Mouse (Mus musculus) cerebellum, adult 11 months (tissue): ENCODE measurements around the gene Nckap5l.

Experiments used
- DNase-seq: peaks from one replicate; pipeline ENCODE4 v3.0.0; 2022

The Nckap5l gene

DNA sequence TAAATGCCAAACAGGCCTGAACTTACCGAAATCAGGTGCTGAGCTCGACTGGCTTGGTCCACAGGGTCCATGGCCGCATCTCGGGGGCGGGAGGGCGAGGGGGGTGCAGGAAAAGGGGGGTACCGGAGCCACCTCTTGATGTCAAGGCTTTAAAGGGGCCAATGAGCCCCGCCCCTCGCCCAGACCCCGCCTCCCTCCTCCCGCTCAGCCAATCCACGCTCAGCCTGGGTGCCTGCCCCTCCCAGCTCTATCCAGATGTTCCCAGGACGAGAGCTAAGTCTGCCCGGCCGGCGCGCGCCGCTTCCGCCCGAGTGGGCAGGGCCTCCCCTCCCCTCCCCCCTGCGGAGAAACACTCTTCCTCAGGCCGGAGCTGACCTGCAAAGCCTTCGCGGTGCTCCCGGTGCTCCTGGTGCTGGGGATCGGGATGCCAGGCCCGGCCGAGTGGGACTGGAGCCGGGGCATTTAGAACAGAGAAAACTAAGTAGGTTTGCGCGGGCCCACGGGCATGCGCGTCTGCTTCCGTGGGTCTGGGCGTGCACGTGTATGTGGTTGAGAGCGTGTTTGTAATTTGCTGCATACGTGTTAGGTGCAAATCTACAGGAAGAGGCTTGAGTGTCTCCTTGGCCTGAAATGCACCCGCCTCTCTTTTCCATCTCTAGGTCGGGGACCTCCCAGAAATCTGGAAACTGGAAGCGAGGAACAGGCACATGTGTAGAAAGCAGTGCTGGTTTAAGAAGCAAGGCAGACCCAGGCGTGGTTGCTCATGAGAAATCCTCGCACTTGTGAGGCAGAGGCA, at the start of gene Nckap5l:
TSS of gene Nckap5l (minus strand) at position 143 of the 796 bp plus-strand sequence.
- peak; percentile 81 for DNase-seq

DNA sequence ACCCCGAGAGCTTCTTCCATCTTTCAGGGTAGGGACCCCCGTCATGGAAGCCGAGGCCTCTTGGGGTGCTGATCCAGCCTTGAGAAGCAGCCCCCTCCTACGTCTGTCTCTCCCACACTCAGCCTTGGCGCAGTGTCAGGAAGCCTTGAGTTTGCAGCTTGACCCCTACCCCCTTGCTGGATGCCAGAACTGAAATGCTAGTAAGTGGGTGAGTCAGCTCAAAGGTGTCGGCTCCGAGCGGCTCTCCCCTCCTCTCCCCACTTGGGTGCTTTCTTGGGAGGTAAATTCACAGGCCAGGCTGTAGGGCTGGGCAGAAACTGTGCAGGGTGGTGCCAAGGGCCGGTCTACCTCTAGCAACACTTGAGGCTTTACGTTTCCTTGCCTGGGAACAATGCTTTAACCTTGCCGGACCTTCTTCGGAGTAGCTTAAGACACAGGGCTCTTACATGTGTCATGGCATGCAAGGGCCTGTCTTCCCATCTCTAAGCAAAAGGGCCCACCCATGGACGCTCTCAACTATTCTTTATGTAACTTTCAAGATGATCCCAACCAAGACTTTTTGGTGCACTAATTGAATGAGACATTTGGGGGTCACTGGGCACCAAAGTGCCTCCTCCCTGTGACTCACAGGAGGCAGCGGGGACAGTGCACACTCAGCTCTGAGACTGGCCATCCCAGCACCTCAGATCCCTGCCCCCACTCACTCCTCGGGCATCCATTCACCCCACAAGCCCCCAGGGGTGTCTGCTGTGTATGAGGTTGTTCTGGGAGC, 48.0 kb upstream of the Nckap5l start:
- DNase-seq = peak; percentile 13

DNA sequence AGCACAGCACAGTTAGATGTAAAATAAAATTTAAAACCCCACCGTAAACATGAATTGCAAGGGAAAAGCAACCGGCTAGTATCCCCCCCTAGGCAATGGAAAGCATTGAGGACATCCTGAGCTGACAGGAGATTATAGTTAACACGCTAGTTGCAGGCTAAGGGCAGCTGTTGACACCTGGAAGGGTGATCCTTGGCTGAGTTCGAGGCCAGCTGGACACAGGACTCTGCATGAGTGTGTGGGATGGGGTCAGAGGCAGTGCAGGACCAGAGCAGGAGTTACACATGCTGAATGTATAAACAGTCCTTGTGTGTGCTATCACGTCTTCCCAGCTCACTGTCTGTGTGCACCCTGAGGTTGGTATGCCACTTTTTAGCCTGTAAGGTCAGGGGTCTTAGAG, 45.7 kb upstream of the Nckap5l start:
- peak; percentile 5 for DNase-seq

DNA sequence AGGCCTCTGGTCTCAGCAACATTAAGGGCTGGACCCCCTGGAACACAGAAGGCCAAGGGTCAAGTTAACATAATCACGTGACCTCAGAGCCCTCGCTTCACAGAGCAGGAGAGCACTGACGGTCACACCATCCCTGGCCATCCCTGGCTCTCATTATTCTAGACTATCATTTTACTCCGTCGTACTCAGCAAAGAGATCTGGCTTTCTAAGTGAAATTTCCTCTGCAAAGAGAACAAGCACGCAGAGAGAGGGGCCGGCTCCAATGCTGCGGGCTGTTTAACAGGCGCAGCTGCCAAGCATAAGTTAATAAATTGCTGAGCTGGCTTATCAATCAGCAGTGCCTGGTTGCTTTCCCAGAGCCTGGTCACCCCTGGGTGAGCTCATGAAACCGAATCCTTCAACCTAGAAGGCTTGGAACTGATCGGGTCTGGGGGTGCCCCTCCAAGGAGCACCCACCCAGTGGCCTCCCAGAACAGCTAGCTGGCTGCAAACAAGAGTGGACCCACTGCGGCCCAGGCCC, 44.8 kb upstream of the Nckap5l start:
- DNase-seq = peak; percentile 22

DNA sequence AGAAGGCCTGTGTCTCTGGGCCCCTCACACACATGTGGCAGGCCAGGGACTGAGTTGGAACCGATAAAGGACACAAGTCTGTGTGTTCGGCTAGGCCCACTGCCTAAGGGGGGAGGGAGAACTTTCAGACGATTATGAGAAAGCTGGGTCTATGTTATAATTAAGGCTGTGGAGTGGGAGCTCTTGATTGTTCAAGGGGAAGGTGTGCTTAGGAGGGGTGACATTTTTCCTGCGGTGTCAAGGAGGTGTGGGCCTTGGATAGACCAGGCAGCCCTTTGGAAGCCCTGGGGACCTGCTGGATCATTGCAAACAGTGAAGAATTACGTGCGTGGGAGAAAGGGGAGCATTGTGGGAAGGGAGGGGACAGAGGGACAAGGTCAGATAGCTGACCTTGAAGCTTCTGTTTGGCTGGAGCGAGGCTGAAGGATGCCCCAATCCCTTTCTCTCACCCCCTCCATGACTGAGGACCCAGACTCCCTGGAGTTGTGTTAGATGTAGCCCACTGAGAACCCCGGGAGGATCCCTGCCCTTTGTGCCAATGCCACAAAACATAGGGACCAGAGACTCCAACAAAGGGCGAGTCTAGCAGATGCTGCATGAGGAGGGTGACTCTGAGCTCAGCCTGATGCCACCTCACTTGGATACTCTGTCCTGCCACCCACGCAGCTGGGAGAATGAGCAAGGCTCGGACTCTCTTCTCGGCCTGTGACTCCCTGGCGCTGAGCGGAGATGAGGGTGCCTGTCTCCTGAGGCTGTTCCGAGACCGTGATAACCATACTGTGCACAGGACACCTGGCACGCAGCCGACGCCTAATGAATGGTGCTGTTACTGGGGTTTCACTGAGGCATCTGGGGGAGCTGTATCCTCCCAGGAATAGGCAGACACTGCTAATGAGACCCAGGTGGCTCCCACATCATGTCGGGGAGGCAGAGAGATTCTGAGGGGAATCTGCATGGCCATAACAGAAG, 44.0 kb upstream of the Nckap5l start:
- DNase-seq = peak; percentile 48

DNA sequence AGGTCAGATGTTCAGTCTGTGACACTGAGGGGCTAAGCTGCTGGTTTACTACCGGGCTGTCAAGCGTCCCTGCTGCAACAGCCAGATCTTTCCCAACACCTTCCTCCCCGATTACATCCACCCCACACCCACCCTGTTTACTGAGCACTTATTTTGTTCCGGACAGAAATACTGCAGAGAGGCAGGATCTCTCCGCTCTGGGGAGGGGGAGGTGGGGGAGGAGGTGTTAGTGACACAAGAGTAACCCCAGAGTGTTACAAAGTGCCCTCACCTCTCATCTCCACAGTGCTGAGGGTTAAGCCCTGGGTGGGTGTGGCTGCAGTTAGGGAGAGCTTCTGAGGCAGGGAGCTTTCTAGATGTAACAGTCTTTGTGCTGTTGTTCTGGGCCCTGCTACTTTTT, 42.8 kb upstream of the Nckap5l start:
- DNase-seq = peak; percentile 22

DNA sequence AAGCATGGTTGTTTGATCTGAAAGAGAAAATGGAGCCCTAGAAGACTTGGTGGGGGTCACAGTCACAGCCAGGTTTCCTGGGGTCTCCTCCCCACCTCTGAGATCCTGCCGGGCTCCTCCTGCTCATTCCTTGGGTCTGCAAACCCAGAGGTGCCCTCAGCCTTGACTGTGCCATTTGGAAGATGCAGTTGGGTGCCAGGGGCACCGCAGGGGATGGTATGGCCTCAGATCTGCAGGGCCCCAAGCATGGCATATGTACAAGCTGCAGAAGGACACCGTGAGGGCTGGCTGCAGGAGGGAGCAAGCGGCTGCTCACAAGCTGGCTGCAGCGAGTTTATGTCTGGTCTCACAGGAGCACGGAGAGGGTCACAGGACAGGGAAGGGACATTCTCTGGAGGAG, 42.2 kb upstream of the Nckap5l start:
- DNase-seq = peak; percentile 46

DNA sequence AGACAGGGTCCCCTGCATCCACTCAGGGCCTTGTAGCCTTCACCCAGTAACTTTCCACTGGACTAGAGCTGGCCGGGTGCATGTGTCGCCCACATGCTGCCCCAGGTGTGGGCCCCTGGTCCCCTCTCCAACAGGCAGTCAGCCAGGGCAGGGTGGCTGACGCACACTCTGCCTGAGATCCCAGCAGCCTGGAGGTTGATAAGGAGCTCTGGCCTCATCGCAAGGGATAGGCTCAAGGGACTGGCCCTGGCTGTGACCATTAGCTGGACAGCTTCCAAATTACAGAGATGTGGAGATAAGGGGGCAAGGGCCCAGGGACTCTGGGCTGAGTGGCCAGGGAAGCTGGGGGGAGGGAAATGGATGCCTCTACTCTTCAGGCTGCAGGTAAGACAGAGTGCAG, 41.2 kb upstream of the Nckap5l start:
- peak; percentile 44 for DNase-seq

DNA sequence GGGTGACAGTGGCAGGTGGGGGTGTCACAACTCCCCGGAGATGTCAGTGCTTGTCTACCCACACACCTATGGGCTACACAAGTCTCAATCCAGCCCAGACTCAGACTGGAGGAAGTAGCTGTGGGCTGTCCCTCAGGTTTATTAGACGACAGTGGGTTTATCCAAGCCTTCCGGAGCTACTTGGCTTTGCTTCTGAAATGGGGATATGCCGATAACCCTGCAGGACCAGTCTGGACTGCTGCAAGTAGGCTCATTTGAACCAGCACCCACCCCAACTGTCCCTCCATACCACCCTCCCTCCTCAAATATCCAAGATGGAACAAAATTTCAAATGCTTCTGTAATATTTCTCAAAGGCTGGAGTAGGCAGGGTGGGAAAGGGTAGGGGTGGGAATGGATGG, 40.8 kb upstream of the Nckap5l start:
- DNase-seq = no peak

DNA sequence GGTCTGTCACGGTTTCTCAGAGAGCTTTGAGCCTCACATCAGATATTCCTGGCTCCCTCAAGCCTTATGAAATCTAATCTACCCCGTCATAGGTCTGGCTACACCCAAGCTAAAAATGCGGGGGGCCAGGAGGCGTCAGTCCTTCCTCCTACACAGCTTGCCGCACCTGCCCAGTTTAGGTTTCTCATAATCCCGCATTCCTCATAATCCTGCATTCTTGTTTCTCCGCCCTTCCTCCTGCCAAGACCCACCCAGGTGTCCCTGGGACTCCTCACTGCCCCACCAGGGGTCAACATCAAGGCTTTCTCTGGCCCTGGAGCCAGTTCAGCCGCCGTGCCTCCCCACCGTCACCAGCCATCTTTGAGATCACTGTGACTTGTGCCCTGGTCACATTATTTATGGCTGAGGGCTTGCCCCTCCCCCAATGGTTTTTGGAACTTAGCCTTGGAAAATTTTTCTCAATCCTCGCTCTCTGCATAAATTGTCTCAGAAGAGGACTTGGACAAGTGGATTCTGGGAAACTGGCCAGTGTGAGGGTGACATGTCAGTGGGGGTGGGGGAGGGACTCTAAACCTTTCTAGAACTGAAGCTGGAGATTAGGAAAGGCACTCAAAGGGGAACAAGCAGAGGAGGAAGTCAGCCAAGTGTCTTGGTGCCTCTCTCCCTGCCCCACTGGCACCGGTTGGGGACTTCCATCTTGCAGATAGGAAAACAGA, 40.1 kb upstream of the Nckap5l start:
- peak; percentile 79 for DNase-seq

DNA sequence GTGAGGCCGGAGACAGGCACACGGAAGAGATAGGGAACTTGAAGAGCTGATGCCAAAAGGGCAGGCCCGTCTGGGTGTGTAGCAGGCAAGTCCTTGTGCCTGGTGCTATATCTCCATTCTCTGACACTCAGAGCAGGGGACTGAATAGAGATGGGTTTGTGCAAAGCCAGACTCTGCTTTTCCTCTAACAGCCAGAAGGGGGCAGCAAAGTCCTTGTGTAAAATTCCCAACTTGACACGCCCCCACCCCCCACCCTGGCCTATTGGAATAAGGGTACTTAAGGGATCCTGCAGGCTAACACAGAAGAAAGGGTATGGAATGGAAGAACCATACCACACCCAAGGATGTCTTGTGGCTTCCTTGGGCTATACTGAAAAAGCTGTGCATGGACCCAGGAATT, 39.5 kb upstream of the Nckap5l start:
- peak; percentile 56 for DNase-seq

DNA sequence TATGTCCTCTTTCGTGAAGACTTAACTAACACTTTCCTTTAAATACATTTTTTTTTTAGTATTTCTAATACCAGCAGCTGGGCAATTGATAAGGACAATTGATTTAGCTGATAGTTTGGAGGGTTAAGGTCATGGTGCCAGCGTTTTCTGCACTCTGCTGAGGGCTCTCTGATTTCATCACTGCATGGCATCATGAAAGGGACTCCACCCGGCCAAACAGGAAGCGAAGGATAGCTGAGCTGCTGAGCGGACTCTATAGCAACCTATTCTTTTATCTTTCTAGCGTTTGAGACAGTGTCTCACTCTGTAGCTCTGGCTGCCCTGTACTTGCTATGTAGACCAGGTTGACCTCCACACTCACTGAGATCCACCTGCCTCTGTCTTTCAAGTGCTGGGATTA, 27.2 kb upstream of the Nckap5l start:
- no peak for DNase-seq

DNA sequence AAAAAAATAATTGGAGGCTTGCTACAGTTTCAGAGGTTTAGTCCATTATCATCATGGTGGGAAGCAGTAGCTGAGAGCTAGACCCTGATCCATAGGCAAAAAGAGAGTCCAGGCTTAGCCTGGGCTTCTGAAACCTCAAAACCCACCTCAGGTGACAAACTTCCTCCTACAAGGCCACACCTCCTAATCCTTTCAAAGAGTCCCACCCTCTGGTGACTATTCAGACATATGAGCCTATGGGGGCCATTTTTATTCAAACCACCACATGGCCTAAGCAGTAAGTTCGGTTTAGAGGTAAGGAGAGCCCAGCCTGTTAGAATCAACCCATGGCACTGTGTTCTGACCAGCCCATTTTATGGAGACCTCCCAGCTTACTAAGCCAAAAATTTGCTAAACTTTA, 18.3 kb upstream of the Nckap5l start:
- DNase-seq = no peak

DNA sequence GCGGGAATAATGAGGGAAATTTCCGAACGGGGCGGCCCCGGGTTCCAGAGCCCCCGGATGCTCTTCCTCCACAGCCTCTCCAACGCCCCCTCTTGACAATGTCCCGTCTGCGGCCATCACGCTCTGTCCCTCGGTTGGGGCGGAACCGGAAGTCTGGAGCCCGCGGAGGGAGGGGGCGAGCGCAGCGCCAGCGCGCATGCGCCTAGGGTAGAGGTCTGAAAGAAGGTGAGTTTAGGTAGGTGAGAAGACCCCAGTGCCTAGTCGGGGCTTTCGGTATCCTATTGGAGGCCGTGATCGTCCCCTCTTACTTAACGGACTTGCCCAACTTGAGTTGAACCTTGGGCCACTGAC, 17.0 kb upstream of the Nckap5l start, which contains the start of gene Bcdin3d:
TSS of gene Bcdin3d (minus strand) at position 155 of the 351 bp plus-strand sequence.
- DNase-seq = peak; percentile 86

DNA sequence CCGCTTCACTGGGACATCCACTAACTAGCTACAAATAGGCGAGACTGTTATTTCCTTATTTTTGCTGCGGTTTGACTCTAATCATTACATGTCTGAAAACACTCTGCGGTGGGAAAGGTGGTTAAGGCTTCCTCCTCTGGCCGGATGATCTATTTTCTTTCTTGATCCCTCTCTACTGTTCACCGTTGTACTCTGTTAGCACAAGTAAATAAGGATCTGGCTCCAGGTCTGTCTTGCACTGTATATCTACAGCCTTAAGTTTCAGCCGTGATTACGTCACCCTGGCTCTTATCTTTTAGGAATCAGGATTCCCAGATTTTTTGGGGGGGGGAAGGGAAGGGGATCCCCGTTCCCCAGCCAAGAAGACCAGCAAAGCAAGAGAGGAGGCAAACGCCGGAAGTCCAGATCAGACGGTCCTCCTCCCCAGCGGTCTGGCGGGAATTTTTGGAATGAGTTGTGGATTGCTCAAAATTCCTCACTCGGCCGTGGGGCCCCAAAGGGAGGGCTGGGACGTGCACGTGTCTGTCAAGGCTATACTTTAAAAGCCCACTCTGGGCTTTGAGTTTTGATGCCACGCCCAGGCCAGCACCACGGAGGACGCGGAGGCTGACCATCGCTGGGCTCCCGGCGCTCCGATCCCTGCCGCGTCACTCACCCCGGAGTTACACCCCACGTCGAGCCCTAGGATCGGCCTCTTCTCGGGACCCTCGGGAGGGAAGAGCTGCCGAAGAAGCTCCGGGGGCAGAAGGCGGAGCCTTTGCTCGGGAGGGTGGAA, 16.4 kb upstream of the Nckap5l start:
- no peak for DNase-seq

DNA sequence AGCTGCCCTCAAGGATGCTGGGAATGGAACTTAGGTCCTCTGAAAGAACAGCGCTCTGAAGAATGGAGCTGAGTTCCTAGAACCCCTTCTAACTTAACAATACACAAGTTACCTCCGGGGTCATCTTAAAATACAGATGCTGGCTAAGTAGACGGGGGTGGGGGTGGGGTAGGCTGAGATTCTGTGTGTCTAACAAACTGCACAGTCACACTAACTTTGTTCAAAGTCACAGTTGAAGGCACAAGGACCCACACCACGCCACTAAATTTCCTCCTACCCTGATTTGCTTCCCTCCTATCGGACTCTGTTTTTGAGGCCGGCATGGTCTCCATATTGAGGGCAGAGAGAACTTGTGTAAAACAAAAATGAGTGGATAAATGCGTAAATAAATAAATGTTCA, 15.4 kb upstream of the Nckap5l start:
- DNase-seq = no peak

DNA sequence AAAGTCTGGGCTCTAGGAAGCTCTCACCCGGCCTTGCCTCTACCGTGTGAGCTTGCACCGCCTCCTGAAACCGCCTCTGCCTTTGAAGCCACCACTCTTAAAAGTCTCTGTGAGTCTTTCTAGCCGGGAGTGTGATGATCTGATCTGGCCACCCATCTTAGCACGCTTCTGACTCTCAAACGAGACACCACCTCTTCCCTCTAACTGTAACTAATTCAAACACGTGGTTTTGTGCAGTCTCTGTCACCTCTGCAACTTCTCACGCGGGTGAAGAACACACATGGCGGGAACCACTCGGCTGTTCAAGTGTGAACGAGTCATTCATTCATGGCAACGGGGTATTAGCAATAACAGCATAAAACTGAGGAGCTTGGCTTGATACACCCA, 14.1 kb upstream of the Nckap5l start:
- DNase-seq = no peak

DNA sequence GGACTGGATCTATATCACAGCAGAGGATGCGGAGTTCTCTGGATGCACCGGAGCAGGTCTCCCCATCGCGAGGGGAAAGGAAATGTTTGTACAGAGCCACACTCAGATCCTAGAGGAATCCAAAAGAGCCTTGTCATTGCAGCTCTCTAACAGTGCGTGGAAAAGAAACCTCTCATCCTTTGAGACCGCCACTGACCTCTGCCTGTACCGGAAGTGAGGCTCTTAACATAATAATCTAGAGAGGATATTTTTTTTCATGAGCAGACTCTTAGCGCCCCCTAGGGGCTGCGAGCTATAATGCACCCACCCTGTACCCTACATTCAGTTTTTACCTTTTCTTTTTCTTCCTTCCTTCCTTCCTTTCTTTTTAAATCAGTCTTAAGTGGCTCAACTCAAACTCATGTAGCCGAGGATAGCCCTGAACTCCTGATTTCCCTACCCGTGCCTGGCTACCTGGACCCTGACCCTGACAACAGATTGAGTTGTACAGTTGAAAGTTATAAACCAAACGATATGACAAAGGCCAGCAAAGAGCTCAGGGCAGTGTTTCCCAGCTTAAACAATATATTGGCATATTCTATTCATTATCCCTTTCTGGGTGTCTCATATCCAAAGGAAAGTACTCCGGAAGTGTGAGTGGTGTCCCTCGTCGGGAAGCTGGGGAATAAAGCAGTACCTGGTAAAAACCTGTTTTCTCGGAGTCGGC, 13.6 kb upstream of the Nckap5l start:
- DNase-seq = peak; percentile 72

DNA sequence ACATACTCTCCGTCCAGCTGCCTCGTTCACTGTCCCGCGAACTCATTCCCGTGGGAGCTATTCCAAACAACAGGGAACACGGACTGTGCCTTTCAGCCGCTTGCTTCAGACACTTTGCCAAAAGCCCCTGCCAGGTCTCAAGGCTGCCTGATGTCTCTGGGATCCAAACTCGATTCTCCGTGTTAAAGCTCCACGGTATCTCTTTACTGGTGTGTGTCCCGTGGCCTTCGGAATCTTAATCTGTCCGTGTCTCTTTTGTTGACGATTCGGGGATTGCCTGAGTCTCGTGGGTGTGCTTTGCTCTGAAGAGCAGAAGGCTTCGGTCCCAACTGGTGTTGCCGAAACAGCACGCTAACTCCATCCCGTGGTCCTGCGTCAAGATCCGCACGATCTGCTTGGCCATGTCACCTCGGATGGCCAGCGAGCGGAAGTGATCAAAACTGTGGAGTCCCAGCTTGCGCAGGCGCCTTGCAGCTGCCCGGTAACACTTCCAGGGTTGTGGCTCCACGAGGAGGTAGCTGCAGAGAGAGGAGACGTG, 12.7 kb upstream of the Nckap5l start:
- peak; percentile 70 for DNase-seq

DNA sequence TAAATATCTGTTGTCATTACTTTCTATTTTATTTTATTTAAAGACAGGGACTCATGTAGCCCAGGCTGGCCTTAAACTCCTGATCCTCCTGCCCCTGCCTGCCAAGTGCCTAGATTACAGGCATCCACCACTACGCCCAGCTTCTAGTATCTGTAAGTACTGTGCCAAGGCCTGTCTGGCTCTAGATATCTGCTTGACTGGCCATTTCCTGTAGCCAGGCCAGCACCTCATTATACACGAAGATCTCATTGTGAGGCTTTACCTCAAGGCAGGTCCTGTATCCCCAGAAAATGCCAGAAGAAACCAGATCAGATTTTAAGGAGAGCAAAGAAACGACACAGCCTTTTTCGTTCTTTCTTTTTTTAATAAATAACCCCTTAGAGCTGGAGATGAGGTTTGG, 12.2 kb upstream of the Nckap5l start:
- no peak for DNase-seq
